Mouse (Mus musculus) limb, embryonic 10.5 days (tissue): ENCODE data around the gene Chst15. TPM values are rescaled to one million over a fixed set of nuclear protein-coding genes. Genes with fewer than 3 reads are reported as not detected.

ENCODE experiments used
- DNase-seq: peaks from one replicate; pipeline ENCODE4 v3.0.0-alpha.2; 2017; ENCODE audit warnings: low spot score
- H3K27ac ChIP-seq: fragments of 300-500 bp; sonication (generic); 2 replicates; pipeline ENCODE4 v1.5.1; 2016; ENCODE audit warnings: mild to moderate bottlenecking
- H3K27me3 ChIP-seq: fragments of 300-500 bp; sonication (generic); 2 replicates; pipeline ENCODE4 v1.6.1; 2016; ENCODE audit warnings: low read depth, mild to moderate bottlenecking; ENCODE audit not compliant: poor library complexity, severe bottlenecking
- H3K36me3 ChIP-seq: fragments of 300-500 bp; sonication (generic); 2 replicates; pipeline ENCODE4 v1.6.1; 2016; ENCODE audit warnings: mild to moderate bottlenecking, moderate library complexity
- H3K4me1 ChIP-seq: fragments of 300-500 bp; sonication (generic); 2 replicates; pipeline ENCODE4 v1.6.1; 2016
- H3K4me3 ChIP-seq: fragments of 300-500 bp; sonication (generic); 2 replicates; pipeline ENCODE4 v1.5.1; 2016; ENCODE audit warnings: mild to moderate bottlenecking, moderate library complexity
- H3K9me3 ChIP-seq: fragments of 300-500 bp; sonication (generic); replicated peaks from 2 replicates; pipeline ENCODE4 v1.6.1; 2016; ENCODE audit warnings: mild to moderate bottlenecking
- WGBS: fragments of 180-500 bp; shearing (Covaris S2); methylation state at CpG from one replicate; pipeline ENCODE4 v1.1.7; 2016; 5-methylcytosine and 5-hydroxymethylcytosine counted together
- polyA plus RNA-seq: library from polyadenylated mRNA; unstranded; fragments of >200 nt; fragmentation: Nextera tagmentation; extraction: Ambion mirVana; gene quantifications from 2 replicates; pipeline ENCODE4 v1.2.1, GENCODE M21; 2016

The Chst15 gene
- polyA plus RNA-seq, 1 experiment from 2014 or later, result 9.6 TPM

DNA sequence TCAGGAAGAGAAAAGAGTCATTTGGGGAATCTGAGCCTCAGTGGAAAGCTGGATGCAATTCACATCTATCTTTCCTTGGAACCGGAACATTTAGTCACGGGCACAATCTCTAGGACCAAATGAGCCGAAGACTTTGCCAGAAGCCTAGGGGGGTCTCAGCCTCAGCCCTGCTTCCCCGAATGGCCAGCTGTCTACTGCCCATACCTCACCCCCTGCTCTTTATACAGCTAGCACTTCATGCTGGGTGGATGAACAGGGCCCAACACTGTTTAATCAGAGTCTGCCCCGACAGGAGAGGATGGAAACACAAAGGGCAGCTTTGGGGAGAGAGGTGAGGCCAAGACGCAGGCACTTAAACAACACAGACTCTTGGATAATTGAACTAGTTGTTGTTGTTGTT is 53.8 kb downstream of the Chst15 start:
- peaks cover 12% of the 10 kb centered on the region for H3K36me3 ChIP-seq
- H3K27me3 ChIP-seq, result no peaks in the 10 kb centered on the region
- H3K4me3 ChIP-seq, result no peak overlapping the region
- H3K9me3 ChIP-seq, result no peaks in the 10 kb centered on the region
- DNase-seq, result no peak
- no peak overlapping the region for H3K27ac ChIP-seq
- 79% methylated on average over 6 of the region's 6 CpGs for WGBS
- peaks cover 13% of the 10 kb centered on the region for H3K4me1 ChIP-seq

- no peak for DNase-seq
- Histone ChIP-seq H3K27me3 (no peaks in the 10 kb centered on the region), H3K27ac (no peak overlapping the region), H3K4me3 (no peak overlapping the region), H3K4me1 (peaks cover 14% of the 10 kb centered on the region), H3K9me3 (no peaks in the 10 kb centered on the region), H3K36me3 (peaks cover 12% of the 10 kb centered on the region)
- WGBS, result 64% methylated on average over 6 of the region's 6 CpGs
These were observed 54.3 kb downstream of the Chst15 start for GRCm38 (mm10) chr7:132262696-132263095.

DNA sequence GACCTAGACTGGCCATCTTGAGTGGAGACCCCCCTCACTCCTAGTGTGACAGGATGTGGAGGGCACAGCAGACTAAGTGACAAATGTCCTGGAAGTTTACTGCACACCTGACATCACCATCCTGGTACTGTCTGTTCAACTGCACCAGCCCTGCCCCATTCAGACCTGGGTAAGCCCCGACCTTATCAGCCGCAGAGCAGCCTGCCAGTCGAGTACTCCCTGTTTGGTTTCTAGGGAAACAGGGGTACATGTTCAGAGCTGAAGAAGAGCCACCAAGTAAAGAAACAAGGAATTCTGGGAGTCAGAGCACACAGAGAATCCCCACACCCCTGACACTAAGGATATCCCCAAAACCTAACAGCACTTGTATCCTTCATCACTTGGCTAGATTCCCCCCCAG is 55.1 kb downstream of the Chst15 start:
- H3K27me3 ChIP-seq, result no peaks in the 10 kb centered on the region
- H3K36me3 ChIP-seq, result peaks cover 12% of the 10 kb centered on the region
- DNase-seq, result no peak
- H3K9me3 ChIP-seq, result no peaks in the 10 kb centered on the region
- no peak overlapping the region for H3K27ac ChIP-seq
- peaks cover 14% of the 10 kb centered on the region for H3K4me1 ChIP-seq
- no peak overlapping the region for H3K4me3 ChIP-seq
- WGBS, result 83% methylated on average over 3 of the region's 3 CpGs

GRCm38 (mm10) chr7:132260632-132261031 is 56.4 kb downstream of the Chst15 start:
- Histone ChIP-seq H3K27ac (no peak overlapping the region), H3K4me1 (peaks cover 14% of the 10 kb centered on the region), H3K27me3 (no peaks in the 10 kb centered on the region), H3K9me3 (no peaks in the 10 kb centered on the region), H3K36me3 (no peaks in the 10 kb centered on the region; the same call in 1 of the 2 replicates), H3K4me3 (no peak overlapping the region)
- WGBS, result 72% methylated on average over 5 of the region's 5 CpGs
- no peak for DNase-seq

- no peak for DNase-seq
- Histone ChIP-seq H3K27me3 (no peaks in the 10 kb centered on the region), H3K4me3 (no peak overlapping the region), H3K36me3 (0 out of 2 replicates have a peak, but pooled peaks cover 3% of the 10 kb centered on the region), H3K27ac (no peak overlapping the region), H3K4me1 (peaks cover 14% of the 10 kb centered on the region), H3K9me3 (no peaks in the 10 kb centered on the region)
- WGBS, result 46% methylated on average over 7 of the region's 7 CpGs
These were observed 58.2 kb downstream of the Chst15 start for GRCm38 (mm10) chr7:132258817-132259216.

- Histone ChIP-seq H3K36me3 (0 out of 2 replicates have a peak, but pooled peaks cover 3% of the 10 kb centered on the region), H3K4me3 (no peak overlapping the region), H3K9me3 (no peaks in the 10 kb centered on the region), H3K27me3 (no peaks in the 10 kb centered on the region), H3K4me1 (peaks cover 14% of the 10 kb centered on the region), H3K27ac (no peak overlapping the region)
- 62% methylated on average over 5 of the region's 5 CpGs for WGBS
- DNase-seq, result no peak
These were observed 58.8 kb downstream of the Chst15 start for GRCm38 (mm10) chr7:132258216-132258615.

DNA sequence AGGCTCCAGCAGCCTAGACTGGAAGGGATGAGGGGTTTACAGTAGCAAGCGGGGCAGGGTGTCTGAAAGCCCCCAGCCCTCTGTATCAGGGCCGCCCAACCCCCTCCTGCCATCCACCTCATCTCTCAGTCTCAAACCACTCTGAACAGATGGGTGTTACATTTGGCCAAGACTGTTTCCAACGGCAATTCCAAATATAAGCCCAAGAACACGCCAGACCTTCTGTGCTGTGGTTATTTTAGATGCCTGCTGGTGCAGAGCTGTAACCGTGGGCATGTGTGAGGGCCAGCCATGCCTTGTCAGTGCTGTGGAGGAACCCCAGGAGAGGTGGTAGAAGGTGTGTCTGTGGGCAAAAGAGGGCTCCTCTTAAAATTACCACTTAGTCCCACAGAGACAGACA is 63.5 kb downstream of the Chst15 start:
- Histone ChIP-seq H3K36me3 (0 out of 2 replicates have a peak, but pooled peaks cover 3% of the 10 kb centered on the region), H3K27ac (no peak overlapping the region)
- DNase-seq, result no peak

DNA sequence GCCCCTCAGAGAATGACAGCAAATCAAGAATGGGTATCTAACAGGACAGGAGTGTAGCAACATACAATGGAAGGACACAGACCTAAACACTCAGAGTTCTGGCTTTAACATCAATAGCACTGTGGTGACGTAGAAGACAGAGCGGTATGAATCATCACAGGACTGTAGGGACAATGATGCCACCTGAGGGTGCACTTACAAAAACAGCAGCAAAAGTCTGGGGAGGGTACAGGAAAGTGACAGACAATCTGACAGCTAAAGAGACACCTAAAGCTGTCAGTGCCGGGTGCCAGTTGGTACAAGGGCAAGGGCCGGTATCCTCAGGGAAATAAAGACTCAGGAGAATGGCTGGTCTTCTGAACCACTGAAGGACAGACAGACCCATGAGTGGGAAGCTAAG is 64.0 kb downstream of the Chst15 start:
- no peak for DNase-seq
- H3K4me3 ChIP-seq, result no peak overlapping the region
- peaks cover 18% of the 10 kb centered on the region for H3K4me1 ChIP-seq
- H3K27ac ChIP-seq, result no peak overlapping the region
- WGBS, result 95% methylated on average over 4 of the region's 4 CpGs
- H3K27me3 ChIP-seq, result no peaks in the 10 kb centered on the region
- 0 out of 2 replicates have a peak, but pooled peaks cover 3% of the 10 kb centered on the region for H3K36me3 ChIP-seq
- H3K9me3 ChIP-seq, result no peaks in the 10 kb centered on the region

More for the DNA sequence above, 63.5 kb downstream of the Chst15 start:
- WGBS, result 94% methylated on average over 5 of the region's 5 CpGs
- H3K4me1 ChIP-seq, result peaks cover 18% of the 10 kb centered on the region
- H3K9me3 ChIP-seq, result no peaks in the 10 kb centered on the region
- no peak overlapping the region for H3K4me3 ChIP-seq
- H3K27me3 ChIP-seq, result no peaks in the 10 kb centered on the region

DNA sequence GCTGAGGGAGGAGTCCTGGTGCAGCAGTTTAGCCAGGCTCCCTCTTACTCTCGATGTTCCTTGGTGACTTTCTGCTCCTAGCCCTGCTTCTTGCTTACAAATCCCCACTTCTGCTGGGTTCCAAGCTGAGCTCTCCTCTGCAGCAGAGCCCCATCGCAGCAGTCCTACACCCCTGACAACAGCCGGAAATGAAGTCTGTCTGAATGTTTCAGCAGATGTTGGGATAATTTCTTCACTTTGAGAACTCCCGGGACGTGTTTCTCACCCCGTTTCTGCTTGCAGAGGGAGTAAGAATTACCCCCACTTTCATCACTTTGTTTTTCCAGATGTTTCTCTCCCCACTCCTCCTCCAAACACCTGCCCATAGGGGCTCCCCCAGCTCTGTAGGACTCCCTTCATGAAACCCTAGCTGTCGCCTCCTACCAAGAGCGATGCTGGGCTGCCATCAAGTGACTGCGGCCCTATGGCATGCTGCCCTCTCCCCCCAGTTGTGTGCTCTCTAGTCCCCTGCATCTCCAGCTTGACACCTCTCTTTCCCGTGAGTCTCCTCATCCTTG is 67.4 kb downstream of the Chst15 start:
- 70% methylated on average over 10 of the region's 10 CpGs for WGBS
- no peak for DNase-seq
- H3K9me3 ChIP-seq, result no peaks in the 10 kb centered on the region
- H3K4me1 ChIP-seq, result peaks cover 36% of the 10 kb centered on the region
- H3K36me3 ChIP-seq, result peaks cover 7% of the 10 kb centered on the region; the same call in 1 of the 2 replicates
- no peak overlapping the region for H3K4me3 ChIP-seq
- 0 out of 2 replicates have a peak, but pooled peaks cover 7% of the 10 kb centered on the region for H3K27me3 ChIP-seq
- H3K27ac ChIP-seq, result peak overlapping the region; percentile 34; the same call in 1 of the 2 replicates

GRCm38 (mm10) chr7:132247567-132247966 is 69.5 kb downstream of the Chst15 start:
- 0 out of 2 replicates have a peak, but pooled peaks cover 7% of the 10 kb centered on the region for H3K27me3 ChIP-seq
- peak overlapping the region; percentile 70; the same call in 1 of the 2 replicates for H3K27ac ChIP-seq
- peaks cover 4% of the 10 kb centered on the region; the same call in 1 of the 2 replicates for H3K36me3 ChIP-seq
- no peaks in the 10 kb centered on the region for H3K9me3 ChIP-seq
- WGBS, result 21% methylated on average over 11 of the region's 11 CpGs
- peak; percentile 51 for DNase-seq
- H3K4me1 ChIP-seq, result peaks cover 36% of the 10 kb centered on the region
- H3K4me3 ChIP-seq, result 0 out of 2 replicates have a peak overlapping the region, but pooled peaks have one; percentile 12

- Histone ChIP-seq H3K27ac (peak overlapping the region; percentile 70; the same call in 1 of the 2 replicates), H3K27me3 (0 out of 2 replicates have a peak, but pooled peaks cover 7% of the 10 kb centered on the region), H3K36me3 (peaks cover 4% of the 10 kb centered on the region; the same call in 1 of the 2 replicates), H3K9me3 (no peaks in the 10 kb centered on the region), H3K4me1 (peaks cover 36% of the 10 kb centered on the region), H3K4me3 (no peak overlapping the region)
- 76% methylated on average over 5 of the region's 5 CpGs for WGBS
- DNase-seq, result no peak
These were observed 69.9 kb downstream of the Chst15 start for GRCm38 (mm10) chr7:132247091-132247490.

DNA sequence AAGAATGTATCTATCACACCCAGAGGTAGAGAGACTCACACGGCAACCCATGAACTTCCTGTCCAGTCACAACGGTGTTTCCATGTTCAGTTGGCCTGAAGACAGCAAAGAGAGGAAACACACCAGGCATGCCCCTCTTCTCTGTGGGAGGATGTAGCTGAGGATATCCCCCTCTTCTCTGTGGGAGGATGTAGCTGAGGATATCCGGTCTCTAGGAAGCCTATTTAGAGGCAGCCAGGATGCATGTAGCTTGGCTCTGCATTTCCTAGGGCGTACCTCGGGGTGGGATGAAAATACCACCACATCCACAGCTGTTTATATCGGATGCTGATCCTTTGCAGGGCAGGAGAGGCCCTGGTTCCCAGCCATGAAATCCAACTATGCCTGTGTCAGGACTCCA is 71.3 kb downstream of the Chst15 start:
- DNase-seq, result no peak
- H3K27ac ChIP-seq, result no peak overlapping the region
- H3K4me1 ChIP-seq, result peaks cover 36% of the 10 kb centered on the region
- no peaks in the 10 kb centered on the region for H3K9me3 ChIP-seq
- no peak overlapping the region for H3K4me3 ChIP-seq
- WGBS, result 97% methylated on average over 6 of the region's 6 CpGs
- 0 out of 2 replicates have a peak, but pooled peaks cover 7% of the 10 kb centered on the region for H3K27me3 ChIP-seq
- H3K36me3 ChIP-seq, result peaks cover 4% of the 10 kb centered on the region; the same call in 1 of the 2 replicates

DNA sequence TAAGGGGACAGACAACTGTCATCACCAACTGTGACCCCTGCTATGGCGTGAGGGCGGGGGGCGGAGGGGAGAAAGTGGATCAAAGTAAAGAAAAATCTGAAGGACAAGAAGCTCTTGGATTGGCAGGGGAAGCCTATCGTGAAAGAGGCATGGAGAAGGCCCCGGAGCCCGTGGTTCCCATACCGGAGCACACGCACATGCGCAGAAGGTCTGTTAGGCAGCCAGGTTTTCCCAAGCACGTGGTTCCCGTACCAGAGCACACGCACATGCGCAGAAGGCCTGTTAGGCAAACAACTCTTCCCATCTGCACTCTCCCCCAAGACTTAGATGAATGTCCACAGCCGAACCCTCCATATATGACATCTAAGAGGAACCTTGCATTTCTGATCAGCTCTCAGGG is 72.4 kb downstream of the Chst15 start:
- Histone ChIP-seq H3K9me3 (no peaks in the 10 kb centered on the region), H3K27ac (no peak overlapping the region), H3K36me3 (peaks cover 4% of the 10 kb centered on the region; the same call in 1 of the 2 replicates), H3K4me3 (no peak overlapping the region), H3K27me3 (0 out of 2 replicates have a peak, but pooled peaks cover 7% of the 10 kb centered on the region), H3K4me1 (peaks cover 30% of the 10 kb centered on the region)
- WGBS, result 93% methylated on average over 14 of the region's 14 CpGs
- DNase-seq, result no peak
